Mouse (Mus musculus) liver, embryonic 14.5 days (tissue): ENCODE results near the gene Hrk.

Experiments
- CTCF ChIP-seq: IDR thresholded peaks from 2 replicates; pipeline ENCODE4 v1.5.1; 2016; ENCODE audit warnings: antibody characterized with exemption, low read depth, control low read depth
- EP300 ChIP-seq: IDR thresholded peaks from 2 replicates; pipeline ENCODE4 v1.6.1; 2016; ENCODE audit warnings: antibody characterized with exemption, low read depth

- TF ChIP-seq CTCF: no peak
- no peak for TF ChIP-seq EP300
Observed at GRCm38 (mm10) chr5:118118351-118118750, 46.1 kb upstream of the Hrk start.
